Mouse (Mus musculus): ENCODE results near the gene Flrt1.
"Not testable (repeated sequence)": the region's sequence is repeated elsewhere in the genome, so short reads cannot be mapped to it uniquely, and the experiment has no call there.

Gene Flrt1

DNA sequence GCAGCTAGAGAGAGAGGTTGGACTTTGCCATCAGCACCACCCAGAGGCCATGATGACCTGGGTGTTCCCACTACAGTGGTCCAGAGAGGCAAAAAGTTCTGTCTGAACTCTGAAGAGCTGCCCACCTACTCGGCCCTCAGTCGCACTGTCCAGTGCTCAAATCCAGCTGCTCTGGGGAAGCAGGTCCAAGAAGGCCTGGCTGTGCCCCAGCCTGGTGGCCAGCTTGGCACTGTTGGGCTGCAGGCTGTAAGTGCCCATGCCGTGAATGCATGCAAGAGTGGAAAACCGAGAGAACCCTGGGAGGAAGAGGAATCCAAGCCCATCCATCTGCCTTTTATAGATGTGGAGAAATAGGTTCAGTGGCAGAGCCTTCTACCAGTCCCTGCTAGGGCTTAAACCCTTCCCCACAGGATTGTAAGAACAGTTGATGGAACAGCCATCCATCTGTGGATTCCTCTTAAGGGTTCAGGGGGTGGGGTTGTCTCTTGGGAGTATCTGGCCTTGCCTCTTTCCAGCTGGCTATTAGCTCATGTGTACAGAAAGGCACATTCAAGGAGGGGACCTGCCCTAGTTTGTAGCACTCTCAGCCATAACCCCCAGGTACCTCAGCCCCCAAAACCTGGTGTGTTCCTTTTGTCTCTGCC lies 2.1 kb downstream of the Flrt1 start:
- DNase-seq (ENCODE audit: low read depth, low spot score), result no peak

DNA sequence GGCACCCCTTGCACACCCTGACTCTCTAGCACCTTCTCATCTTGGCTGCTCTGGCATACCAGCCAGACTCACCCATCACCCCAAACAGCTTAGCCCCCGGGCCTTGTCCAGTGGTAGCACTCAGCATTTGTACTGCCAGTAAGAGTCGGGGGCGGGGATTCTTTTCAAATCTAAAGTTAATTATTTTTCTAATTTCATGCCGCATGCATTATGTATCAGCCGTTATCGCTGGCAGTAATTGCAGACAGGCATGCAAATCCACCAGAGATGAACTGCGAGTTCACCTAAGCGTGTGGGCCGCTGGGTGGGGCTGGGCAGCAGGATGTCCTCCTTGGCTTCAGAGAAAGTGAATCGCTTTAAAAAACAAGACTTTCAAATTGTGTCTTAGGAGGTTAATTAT lies 3.5 kb downstream of the Flrt1 start:
- DNase-seq (ENCODE audit: low read depth, low spot score), result no peak

DNA sequence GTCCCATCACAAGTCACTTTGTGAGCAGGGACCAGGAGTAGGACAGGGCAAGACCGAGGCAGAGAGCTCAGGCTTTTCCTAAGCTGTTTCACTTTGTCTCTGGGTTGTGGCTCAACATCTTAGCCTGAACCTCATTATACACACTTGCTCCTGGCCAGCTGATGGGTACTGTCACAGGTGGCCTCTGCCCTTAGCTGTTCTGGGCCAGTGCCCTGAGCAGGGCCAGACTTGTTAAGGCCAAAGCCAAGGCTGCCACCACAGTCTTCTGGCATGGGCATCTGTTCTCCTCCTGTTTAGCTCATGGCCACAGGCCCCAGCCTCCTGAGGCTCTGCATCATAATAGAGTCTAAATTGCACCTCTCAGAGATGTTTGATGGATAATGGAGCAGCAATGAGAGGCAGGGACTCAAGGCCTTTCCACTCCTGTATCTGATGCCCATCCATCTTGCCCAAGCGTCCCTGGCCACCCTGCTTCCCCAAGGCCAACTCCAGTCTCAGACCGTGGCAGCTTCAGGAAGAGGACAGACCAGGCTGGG lies 5.8 kb downstream of the Flrt1 start:
- no peak for DNase-seq (ENCODE audit: low read depth, low spot score)

- DNase-seq (ENCODE audit: low read depth, low spot score), result no peak
These were observed 12.8 kb downstream of the Flrt1 start for GRCm38 (mm10) chr19:7092756-7093155.

DNA sequence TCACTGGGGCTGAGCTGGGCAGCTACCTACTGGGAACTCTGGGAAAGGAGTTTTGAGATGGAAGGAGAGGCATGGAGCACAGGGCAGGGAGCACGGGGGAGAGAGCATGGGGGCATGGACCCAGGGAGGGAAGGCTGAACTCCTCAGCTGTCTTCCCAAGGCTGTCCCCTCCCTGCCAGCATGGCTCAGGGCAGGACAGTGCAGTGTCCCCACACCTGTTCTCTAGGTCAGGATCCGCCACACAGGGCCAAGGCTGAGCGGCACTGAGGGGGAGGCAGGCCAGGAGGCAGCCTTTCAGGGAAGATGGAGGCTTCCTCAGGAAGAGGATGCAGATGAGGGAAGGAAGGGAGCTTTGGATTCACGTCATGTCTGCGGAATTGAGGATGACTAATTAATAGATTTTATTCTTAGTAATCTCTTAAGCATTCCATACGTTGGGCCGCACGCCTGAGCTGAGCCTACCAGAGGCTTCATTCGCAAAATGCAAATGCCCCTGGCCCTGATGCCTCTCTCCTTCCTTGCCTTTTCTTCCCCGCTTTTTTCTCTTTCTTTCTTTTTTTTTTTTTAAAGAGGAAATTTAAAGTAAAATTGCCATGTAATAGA lies 14.0 kb downstream of the Flrt1 start:
- DNase-seq (ENCODE audit: low read depth, low spot score), result no peak

DNA sequence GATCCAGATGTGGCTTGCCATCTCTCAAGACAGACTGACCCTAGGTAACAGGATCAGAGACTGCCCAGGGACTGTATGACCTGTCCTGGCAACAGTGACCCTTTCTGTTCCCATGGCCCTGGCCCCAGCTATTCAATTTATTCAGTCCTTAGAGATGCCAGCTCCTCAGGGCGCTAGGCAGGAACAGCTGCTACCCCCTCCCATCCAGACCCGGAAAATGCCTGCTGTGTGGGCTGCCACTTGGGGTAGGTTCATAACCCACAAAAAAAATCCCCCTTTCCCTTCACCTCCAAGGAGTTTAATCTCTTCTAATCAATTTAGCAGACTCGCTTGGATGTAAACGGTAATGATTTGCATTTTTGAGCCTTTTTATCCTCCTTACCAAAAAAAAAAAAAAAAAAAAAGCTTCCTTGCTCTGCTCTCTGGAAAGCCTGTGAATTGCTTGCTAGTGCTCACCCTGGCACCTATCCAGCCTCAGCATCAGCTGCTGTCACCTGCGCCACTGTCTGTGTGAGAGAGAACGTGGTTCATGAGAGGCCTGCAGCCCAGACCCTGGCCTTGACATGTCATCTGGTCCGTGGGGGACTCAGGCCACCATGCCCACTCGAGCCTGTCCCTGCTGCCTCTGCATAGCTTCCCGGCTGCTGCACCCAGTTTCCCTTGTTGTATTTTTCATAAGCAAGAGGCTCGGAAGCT lies 15.0 kb downstream of the Flrt1 start:
- no peak for DNase-seq (ENCODE audit: low read depth, low spot score)

GRCm38 (mm10) chr19:7089842-7090251 lies 15.7 kb downstream of the Flrt1 start:
- no peak for DNase-seq (ENCODE audit: low read depth, low spot score)

DNA sequence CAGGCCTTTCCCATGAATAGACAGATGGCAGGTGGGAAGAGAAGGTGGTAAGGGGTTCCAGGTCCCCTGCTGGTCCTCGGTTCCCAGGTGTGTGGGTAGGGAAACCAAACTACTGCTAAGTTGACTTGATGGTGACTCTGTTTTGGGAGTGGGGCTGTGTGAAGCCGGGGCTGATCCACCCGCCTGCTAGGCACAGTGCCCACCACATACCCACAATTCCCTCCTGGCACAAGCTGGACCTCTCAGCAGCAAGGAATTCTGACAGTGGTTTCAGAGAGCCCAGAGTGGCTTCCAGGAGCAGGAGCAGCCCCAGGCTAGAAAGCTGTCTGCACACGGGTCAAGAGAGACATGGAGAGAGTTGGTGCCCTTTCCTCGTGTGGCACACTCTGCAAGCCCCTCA lies 16.5 kb downstream of the Flrt1 start:
- DNase-seq (ENCODE audit: low read depth, low spot score), result no peak

GRCm38 (mm10) chr19:7088558-7088957 lies 17.0 kb downstream of the Flrt1 start:
- no peak for DNase-seq (ENCODE audit: low read depth, low spot score)

- no peak for DNase-seq (ENCODE audit: low read depth, low spot score)
These were observed 20.8 kb downstream of the Flrt1 start for GRCm38 (mm10) chr19:7084734-7085133.

GRCm38 (mm10) chr19:7083035-7083794 lies 22.3 kb downstream of the Flrt1 start:
- DNase-seq (ENCODE audit: low read depth, low spot score), result no peak

- DNase-seq (ENCODE audit: low read depth, low spot score), result no peak
These were observed 23.8 kb downstream of the Flrt1 start for GRCm38 (mm10) chr19:7081516-7082266.

- DNase-seq (ENCODE audit: low read depth, low spot score), result no peak
These were observed 27.3 kb downstream of the Flrt1 start for GRCm38 (mm10) chr19:7078271-7078670.

- DNase-seq (ENCODE audit: low read depth, low spot score), result no peak
These were observed 27.9 kb downstream of the Flrt1 start for GRCm38 (mm10) chr19:7077666-7078065.

- DNase-seq (ENCODE audit: low read depth, low spot score), result not testable (repeated sequence)
These were observed 30.2 kb downstream of the Flrt1 start for GRCm38 (mm10) chr19:7075336-7075735.

- no peak for DNase-seq (ENCODE audit: low read depth, low spot score)
These were observed 31.3 kb downstream of the Flrt1 start for GRCm38 (mm10) chr19:7073997-7074781.

- no peak for DNase-seq (ENCODE audit: low read depth, low spot score)
These were observed 33.3 kb downstream of the Flrt1 start for GRCm38 (mm10) chr19:7072221-7072620.

GRCm38 (mm10) chr19:7070775-7071174 lies 34.8 kb downstream of the Flrt1 start:
- DNase-seq (ENCODE audit: low read depth, low spot score), result no peak

DNA sequence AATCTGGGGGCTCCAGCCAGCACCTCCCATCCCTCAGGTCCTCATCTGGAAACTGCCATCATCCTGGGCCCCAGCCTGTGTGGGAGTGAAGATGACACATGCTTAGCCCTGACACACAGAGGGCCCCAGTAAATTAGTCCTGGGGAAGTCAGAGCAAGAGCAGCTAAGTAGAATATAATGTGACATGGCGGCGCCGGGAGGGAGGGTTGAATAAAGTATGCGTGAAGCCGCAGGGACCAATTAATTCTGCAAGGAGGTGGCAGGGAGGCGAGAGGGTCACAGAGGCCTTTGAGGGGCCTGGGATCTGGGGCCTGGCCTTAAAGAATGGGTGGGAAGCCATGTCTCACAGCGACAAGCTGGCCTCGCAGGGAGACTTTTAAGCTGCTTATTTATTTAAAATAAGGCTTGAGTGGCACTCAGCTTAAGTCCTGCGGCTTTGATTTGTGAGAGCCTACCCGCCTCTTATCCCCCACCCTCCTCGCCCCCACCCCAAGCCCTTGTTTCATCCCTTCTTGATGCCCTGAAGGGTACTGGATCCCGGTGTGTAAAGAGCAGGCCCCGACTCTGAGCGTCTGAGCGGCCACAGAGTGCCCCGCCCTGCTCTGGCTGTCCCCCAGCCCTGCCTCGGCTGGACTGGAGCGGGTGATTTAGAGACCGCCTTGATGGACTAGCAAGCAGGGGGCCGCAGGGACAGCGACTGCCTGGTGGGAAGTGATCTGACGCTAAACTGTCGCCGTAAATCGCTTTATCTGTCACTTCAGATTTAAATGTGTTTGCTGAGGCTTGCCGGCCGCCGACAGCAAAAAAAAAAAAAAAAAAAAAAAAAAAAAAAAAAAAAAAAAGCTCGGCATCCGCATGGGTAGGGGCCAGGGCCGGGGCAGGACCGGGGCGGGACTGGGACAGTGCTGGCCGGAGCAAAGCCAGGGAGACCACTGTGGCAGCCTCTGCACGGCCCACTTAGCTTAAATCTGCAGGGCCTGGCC lies 35.5 kb downstream of the Flrt1 start:
- no peak for DNase-seq (ENCODE audit: low read depth, low spot score)
